Mouse (Mus musculus): Measurements from ENCODE around the gene Dnali1.

Gene Dnali1

DNA sequence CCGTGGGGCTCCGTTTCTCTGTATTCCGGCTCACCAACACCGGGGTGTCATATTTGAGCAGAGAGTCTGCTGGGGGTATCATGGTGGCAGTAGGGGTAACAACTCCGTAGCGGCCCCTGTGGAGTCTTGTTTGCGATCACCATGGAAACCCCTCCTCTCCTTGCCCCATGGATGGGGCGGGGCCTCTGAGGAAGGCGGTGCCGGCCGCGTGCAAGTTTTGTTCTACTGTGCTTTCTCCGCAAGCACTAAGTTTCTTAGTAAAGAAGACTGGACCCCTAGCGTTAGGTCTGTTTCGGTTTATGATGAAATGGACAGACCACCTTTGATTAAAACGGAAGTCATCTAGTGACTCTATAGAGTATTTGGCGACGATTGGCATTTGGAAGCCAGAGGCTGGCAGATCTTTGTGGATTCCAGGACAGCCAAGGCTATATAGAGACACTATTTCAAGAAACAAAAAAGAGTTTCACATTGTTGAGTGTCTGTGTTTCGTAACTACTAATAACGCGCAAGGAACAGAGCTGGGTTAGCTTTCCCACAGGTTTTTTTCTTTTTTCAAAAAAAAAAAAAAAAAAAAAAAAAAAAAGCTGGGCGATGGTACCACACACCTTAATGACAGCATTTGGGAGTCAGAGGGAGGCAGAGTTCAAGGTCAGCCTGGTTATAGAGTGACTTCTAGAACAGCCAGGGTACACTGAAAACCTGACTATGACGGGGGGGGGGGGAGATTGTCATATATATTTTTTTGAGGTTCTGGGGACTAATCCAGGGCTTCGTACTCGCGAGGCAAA is at the start of gene Dnali1:
TSS of gene Dnali1 (minus strand) at position 187 of the 791 bp plus-strand sequence.
- peak; percentile 71 for DNase-seq

DNA sequence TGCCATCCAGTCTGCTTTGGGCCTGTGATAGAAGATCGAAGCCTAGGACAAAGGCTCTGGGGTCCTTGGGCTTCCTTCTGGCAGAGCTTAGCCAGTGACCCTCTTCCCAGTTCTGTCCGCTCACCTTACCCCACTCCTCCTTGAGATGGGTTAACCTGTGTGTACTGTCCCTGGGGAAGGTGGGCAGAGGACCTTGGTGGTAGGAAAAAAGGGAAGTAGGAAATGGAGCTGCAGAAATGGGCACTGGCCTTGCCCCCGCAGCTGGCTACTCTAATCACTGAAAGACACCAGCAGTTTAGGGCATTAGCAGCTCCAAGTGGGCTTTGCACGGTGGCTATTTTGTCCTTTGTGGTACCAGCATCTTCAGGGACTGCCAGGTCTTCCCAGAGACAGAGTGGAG is 49.6 kb upstream of the Dnali1 start:
- DNase-seq: no peak

DNA sequence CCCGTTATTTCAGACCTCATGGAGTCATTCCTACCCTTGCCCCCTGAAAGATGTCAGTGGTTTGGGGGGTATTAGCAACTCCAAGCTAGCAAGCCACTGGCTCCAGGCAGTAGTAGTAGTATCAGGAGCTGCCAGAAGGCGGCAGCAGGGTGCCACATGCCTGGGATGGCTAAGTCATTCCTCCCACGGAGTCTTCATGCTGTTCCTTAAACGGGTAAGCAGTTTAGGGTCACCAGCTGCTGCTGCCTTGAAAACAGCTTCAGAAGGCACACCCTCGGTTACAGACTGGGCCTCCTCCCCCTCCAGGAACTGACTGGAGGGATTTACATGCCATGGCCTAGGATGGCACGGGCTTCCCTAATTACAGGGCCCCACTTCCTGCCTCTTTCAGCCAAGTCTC is 49.1 kb upstream of the Dnali1 start:
- peak; percentile 90 for DNase-seq

DNA sequence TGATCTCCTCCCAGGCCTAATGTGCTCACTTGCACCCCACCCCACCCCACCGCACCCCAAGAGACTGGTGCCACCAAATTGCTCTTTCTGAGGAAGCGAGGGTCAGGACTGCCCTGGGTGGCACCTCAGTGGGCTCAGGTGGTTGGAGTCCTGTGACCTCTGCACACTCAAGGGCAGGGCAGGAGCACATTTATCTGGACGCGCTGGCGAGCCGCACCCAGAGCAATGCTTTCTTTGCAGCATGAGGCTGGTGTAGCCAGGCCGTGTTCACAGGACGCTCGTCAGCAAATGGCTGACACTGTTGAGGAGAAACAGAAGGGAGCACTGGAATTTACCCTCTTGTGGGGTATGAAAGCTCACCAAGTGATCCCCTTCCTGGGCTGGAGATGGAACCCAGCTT is 39.9 kb upstream of the Dnali1 start:
- no peak for DNase-seq

DNA sequence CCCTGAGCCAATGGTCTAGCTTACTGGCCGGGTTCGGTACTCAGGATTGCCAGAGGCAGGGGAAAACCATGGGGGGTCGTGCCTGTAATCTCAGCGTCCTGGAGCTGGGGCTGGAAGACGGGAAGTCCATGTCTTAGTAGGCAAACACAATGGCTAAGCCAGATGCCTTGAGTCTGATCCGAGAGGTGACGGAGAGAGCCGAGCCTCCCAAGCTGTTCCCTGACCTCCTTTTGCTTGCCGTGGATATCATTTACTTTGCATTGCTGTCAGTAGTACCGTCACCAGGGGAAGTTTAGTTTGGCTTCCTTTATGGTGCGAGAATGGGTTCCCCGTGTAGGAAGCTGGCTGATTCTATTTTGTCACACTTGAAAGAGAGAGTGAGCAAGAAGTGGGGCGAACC is 35.8 kb upstream of the Dnali1 start:
- DNase-seq: no peak

DNA sequence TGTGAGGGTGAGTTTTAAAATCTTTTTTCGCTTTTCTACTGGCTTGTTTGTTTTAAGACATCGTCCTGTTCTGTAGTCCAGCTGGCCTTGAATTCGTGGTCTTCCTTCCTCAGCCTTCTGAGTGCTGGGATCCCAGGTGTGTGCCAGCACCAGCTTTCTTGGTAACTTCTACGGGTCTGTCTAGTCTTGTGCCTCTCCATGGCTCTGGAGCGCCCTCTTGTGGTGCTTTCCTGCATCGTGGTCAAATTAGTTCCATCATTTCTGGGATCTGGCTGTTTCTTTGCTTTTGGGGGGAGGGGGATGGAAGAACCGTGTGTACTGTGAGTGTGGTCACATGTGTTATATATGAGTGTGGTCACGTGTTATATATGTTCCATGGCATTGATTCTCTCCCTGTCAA is 34.0 kb upstream of the Dnali1 start:
- peak; percentile 82 for DNase-seq

DNA sequence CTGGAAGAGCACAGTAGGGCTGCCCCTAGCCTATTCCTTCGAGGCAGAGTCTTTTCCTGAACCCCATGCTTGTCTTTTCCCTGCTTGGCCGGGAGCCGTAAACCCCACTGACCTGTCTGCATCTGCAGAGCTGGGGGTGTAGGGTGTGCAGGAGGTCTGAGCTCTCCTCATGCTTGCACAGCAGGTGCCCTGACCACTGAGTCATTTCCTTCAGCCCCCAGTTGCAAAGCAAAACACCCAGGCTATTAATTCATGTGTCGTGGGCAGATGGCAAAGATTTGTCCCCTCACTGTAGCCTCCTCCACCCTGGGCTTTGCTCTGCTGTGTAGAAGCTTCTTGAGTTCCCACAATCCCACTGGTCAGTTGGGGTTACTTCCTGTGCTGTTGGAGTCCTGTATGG is 31.9 kb upstream of the Dnali1 start:
- DNase-seq: no peak

DNA sequence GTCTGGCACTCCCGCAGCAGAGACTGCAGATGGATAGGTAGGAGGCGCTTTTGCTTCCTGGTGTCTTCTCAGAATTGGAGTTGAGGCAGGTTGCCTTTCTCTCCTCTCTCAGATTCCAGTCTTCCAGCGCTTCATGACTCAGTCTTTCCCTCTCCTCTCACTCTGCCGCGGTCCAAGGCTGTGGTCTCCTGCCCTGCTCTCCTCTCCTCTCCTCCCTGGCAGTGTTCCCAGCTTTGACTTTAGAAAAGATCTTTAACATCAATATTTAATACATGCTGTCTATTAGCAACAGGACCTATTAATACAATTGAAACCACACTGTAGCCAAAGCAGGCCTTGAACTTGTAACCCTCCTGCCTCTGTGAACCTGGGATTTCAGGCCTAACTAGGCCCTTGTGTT is 30.6 kb upstream of the Dnali1 start:
- DNase-seq: no peak

DNA sequence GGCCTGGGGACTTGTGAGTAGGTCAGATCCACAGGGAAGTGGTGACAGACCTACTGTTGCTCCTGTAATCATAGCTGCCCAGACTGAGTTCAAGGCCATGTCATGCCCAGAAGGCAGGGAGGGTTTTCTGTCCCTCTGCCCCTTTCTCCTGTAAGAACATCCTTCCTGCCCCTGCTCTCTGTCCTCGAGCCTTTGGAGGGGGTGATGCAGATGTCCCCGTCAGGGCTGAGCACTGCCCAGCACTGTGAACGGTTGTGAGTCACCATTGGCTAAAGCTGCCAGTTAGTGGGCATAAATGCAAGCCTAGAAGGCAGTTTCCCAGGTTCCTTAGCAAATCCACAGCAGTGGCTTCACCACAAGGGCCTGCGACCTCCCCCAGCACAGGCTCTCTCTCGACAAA is 27.5 kb upstream of the Dnali1 start:
- no peak for DNase-seq

DNA sequence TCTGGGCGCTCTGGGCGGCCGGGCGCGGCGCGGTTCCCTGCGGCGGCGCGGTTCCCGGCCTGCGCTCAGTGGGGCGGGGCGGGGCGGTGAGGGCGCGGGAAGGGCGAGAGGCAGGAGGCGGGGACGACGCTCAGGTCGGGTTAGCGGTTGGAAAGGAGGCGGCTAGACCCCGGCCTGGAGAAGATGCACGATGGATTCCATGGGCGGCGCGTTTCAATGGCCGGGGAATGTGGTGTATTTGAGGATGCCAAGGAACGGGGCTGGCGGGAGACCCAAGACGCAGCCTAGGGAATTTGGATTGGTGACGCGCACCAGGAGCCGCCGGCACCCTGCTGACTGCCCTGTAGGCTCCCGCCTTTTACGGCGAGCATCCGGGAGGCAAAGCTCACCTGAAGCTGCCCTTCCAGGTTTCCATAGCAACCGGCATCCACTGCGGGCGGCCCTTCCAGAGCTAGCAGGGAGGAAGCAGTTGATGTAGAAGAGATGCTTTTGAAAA is 19.9 kb upstream of the Dnali1 start:
- DNase-seq: peak; percentile 53

DNA sequence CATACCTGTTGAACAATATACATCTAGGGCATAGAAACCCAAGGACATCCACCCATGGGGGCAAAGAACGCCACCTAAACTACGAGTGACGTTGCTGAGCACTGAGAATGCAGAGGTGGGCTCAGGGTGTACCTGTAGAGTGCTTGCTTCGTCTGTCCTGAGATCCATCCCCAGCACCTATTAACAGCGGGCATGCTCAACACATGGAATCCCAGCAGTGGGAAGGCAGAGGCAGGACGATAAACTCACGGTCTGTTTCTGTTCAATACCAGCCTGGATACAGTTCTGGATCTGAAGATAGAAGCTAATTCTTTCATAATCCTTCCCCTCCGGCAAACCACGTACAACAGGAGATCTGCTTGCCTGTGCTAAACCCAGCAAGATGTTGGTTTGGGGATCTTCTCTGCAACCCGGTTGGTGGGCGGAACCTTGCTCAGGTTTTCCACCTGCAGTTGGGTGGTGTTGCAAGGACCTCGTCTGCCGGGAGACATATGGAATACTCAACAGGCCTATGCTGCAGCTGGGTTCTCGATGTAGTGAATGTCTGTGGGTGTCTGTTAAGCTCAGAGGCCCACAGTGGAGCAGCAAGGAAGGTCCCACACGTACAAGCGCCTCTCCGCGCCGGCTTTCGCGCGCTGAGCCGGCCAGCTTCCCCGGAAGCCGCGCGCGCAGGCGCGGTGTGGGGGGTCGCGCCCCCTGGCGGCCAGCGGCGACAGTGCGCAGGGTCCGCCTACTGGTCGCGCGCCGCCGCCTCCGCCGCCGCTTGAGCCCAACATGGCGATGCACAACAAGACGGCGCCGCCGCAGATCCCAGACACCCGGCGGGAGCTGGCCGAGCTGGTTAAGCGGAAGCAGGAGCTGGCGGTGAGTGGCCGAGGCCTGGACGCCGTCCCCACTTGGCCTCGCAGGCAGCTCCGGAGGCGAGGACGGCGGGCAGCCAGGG is 19.2 kb upstream of the Dnali1 start, which contains the start of gene Meaf6:
TSS of gene Meaf6 (plus strand) at position 732 of the 943 bp plus-strand sequence.
- peak; percentile 92 for DNase-seq

DNA sequence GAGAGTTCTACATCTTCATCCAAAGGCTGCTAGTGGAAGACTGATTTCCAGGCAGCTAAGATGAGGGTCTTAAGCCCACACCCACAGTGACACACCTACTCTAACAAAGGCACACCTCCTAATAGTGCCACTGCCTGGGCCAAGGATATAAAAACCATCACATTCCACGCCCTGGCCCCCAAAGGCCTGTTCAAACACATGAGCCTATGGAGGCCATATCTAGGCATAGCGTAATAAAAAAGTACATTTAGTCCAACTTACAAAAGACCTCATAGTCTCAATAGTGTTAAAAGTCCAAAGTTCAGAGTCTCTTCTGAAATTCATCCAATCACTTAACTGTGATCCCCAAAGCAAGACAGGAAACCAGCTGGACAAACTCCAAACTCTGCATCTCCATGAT is 13.2 kb upstream of the Dnali1 start:
- DNase-seq: no peak

DNA sequence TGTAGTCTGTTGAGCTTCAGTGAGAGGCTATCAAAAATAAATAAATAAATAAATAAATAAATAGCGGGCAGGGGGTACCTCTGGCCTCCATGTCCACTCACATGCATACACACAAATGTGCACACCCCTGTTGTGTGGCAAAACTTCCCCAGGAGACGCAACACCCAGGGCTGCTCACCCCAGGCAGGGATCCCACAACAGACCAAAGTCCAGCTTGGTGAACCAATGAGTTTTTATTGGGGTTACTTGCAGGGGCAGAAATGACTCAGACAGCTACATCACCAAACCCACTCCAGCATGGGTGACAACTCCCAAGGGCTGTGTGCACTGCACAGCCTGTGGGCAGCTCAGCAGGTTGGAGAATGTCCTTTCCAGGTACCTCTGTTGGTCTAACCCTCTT is 12.2 kb upstream of the Dnali1 start:
- peak; percentile 23 for DNase-seq

DNA sequence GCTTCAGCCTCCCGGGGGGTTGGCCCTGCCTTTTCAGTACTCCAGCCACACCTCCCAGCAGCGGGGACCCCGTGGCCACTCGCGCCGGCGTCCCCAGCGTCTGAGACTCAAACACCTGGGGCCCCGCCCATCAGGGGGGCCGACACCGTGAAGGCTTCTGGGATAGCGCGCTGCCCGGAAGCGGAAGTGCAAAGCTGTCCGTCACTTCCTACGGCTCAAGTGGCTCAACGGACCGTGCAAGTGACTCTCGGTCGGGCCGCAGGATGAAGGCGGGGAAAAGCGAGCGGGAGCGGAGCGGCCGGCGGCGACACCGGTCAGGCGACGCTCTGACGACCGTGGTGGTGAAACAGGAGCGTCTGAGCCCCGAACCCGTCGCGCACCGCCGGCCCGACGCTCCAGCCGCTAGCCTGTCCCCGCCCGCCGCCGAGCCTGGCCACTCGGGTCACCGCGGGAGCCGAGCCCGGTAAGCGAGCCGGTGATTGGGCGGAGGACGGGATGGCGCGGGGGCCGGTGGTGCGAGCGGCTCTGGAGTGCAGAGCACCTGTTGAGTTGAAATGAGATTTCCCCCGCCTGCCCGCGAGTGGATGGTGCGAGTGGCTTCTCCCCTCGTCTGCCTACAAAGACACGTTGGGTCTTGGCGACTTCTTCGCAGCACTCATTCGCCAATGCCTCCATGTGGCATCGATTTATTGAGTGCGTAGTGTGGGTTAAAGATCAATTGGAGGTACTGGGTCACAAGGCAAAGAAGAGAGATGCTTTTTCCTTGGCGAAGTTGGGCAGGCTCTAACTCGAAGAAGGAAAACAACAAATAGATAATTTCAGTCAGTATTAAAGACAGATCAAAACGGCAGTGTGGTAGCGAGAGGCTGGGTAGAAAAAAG is 1.2 kb upstream of the Dnali1 start, which contains the start of gene Snip1:
TSS of gene Snip1 (plus strand) at position 183 of the 881 bp plus-strand sequence.
- peak; percentile 96 for DNase-seq

DNA sequence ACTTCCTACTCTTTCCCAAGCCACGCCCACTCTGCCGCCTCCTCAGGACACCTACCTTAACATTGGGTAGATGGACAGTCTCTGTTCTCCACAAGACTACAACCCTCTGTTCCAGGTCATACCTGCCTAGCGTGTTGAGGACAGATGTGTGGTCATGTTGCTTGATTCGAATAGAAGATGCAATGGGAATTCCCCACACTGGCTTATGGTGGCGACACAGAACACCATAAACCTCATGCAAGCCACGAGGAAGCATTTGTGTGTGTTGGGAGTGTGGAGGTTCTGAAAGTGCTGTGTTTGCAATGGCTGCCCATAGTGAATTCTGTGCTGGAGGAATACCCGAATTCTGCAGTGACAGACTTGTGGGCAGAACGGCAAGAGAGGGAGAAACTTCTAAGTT is 1.7 kb downstream of the Dnali1 start:
- no peak for DNase-seq

DNA sequence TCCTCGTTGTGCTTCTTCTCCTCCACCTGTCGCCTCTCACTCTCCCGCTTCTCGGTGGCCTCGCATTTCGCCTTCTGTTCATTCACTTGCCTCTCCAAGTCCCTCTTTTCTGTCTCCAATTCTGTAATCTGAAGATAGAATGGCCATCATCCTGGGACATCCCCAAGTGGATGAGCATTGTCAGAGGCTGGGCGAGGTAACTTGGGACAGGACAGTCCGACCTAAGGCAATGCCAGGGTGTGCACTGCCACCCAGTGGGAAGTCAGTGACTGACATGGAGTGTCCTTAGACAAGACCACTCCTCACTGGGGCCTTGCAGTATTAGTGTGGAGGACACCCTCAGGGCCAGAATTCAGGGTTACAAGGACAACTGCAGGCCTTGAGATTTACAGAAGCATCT is 6.5 kb downstream of the Dnali1 start:
- DNase-seq: peak; percentile 53

DNA sequence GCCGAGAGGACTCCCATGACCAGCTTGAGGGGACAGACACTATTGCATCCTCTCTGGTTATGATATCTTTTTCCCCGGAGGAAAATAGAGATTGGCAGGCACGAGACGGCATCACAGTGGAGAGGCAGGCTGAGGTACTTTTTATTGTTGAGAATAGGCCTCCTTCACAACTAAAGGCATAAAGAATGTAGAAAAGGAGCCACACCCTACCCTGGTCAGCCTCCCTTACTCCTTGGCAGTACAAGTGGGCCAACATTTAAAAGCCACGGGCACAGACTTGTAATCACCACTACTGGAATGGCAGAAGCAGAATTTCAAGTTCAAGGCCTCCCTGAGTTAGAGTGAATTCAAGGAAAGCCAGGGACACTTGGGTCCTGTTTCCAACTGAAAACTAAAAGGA is 7.5 kb downstream of the Dnali1 start:
- DNase-seq: no peak

DNA sequence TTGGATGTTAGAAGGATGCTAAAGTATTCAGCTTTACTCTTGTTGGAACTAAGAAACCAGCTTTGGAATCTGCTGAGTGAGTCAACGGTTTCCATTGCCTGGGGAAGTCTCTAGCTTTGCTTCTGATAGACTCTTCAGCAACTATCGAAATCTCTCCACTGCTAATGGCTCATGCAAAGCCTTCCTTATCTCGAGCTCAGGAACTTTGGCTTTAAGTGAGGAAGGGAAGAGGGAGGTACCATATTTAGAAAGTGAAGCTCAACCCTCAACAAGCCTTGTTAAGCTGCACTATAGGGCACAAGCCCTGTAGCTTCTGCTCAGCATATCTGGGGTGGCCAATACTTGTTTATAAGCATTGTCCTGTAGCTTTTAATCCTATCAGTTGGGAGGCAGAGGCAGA is 8.2 kb downstream of the Dnali1 start:
- DNase-seq: no peak

DNA sequence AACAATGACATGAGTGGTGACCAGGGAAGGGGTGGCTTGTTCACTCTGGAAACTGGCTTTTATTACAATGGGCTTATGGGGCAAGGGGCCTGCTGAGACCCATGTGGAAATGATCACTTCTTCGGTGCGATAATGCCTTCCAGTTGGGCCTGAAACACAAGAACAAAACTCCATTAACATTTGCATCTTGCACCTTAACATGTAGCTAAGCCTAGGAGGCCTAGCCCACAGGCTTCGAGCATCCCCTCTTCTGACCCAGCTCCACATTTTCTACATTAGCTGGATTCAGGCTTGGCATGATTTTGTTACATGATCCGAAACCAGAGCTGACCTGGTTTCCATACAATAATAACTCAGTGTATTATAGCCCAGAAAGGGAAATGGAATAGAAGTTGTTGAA is 9.0 kb downstream of the Dnali1 start:
- no peak for DNase-seq

DNA sequence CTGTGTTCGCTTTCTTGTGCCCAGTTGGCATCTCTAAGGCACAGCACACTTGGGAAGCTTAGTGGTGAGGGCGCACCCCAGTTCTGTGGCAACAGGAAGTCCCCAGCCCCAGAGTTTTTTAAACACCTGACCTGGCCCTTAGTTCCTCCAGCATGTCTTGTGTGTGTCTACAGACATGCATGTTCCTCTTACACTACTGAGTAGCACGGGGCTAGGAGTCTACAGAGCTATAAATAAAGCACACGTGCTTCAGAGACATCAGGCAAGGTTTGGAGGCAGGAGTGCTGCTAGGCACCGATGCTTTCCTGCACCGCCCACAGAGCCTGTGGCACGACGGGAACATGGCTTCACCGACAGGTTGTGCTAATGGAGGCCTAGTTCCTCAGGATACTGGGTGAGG is 10.1 kb downstream of the Dnali1 start:
- no peak for DNase-seq

DNA sequence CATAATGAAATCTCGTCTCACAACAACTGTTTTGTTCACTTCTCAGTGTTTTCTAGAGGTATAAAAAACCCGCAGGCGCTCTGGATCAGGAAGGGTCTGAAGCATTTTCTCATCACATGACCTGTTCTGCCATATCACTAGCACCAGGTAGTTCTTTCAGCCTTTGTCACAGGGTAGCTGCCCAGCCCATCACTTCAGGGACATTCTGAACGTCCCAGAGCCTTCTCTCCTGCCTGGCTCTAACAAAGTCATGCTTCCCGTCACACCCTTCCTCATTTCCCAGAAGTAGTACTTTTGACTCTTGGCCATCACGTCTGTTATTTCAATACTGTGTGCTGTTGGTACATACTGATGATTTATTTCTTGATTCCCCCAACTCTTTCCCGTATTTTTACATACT is 21.0 kb downstream of the Dnali1 start:
- no peak for DNase-seq

DNA sequence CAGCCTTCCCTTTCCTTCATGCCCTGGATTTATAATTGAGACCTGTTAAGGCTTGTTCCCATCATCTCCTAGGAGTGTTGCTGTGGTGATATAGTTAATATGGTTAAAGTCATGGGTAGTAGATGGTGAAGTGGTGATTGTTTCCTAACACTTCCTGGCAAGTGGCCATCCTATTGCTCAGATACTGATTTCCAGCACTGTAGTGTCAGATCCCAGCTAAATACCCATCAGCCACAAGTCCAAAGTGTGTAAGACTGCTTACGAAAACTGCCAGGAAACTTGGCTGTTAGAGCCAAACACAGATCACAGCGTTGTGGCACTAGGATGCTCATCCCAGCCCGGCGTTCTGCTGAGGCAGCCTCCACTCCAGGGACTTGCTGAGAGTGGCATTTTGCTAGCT is 31.2 kb downstream of the Dnali1 start:
- DNase-seq: no peak

Measured in kidney, adult 9 months (tissue).